Mouse (Mus musculus): ENCODE data around the gene Armc9. TPM values are rescaled to one million over a fixed set of nuclear protein-coding genes. Genes with fewer than 3 reads are reported as not detected.

The Armc9 gene
- total RNA-seq, 2 experiments from 2014 or later, result 6.4 to 7.2 TPM

- no peak for DNase-seq (ENCODE audit: low spot score in 2 of 2)
Observed at GRCm38 (mm10) chr1:86161061-86161460, 6.5 kb downstream of the Armc9 start.

DNA sequence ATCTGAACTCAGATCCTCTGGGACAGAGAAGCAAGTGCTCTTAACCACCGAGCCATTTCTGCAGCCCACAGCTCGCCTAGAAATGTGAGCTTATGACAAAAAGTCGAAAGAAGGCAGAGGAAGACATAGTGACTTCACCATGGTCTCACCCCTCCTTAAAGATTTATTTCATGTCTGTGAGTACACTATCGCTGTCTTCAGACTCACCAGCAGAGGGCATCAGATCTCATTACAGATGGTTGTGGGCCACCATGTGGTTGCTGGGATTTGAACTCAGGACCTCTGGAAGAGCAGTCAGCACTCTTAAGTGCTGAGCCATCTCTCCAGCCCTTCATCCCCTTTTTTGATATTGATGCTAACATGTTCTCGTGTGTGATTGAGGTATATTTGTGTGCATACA, 20.0 kb downstream of the Armc9 start:
- no peak for DNase-seq (ENCODE audit: low spot score in 2 of 2)

- no peak for DNase-seq (ENCODE audit: low spot score in 2 of 2)
Observed at GRCm38 (mm10) chr1:86176066-86176465, 21.5 kb downstream of the Armc9 start.

DNA sequence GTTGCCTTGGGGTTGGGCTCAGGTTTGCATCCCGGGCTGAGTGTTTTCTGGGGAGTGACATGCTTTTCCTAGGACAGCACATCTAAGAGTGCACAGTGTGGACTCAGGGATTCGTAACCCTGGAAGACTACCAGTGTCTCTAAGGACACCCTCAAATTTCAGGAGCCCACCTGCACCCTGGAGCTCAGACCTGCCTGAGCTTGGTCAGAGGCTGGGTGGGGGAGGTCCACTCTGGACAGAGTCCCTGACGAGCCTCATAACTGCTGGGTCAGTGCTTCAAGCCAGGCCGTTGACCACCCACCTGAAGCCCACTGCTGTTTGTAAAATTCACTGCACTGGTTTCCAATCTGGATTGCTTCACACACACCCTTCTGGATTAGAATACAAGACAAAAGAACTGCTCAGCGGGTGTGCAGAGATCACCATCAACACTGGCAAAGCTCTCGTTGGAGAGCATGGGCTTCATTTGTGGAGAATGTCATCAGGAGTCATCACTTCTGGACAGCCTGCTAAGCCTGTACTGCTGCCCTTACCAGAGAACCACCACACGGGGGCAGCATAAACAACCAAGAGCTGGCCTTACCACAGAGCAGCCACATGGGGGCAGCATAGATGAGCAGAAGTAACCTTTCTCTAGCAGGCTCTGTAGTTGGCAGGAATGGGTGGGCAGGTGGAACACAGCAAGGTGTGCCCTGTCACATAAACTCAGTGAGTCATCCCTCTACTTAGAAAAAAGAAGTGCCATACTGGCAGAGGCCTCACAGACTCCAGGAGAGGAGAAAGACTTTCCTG, 24.1 kb downstream of the Armc9 start:
- peak; percentile 75 to 78 for DNase-seq (ENCODE audit: low spot score in 2 of 2)

- DNase-seq (ENCODE audit: low spot score in 2 of 2), result no peak
Observed at GRCm38 (mm10) chr1:86182004-86182709, 27.6 kb downstream of the Armc9 start.

GRCm38 (mm10) chr1:86183577-86184263, 29.1 kb downstream of the Armc9 start:
- DNase-seq (ENCODE audit: low spot score in 2 of 2), result no peak

- DNase-seq (ENCODE audit: low spot score in 2 of 2), result no peak
Observed at GRCm38 (mm10) chr1:86186762-86187161, 32.2 kb downstream of the Armc9 start.

DNA sequence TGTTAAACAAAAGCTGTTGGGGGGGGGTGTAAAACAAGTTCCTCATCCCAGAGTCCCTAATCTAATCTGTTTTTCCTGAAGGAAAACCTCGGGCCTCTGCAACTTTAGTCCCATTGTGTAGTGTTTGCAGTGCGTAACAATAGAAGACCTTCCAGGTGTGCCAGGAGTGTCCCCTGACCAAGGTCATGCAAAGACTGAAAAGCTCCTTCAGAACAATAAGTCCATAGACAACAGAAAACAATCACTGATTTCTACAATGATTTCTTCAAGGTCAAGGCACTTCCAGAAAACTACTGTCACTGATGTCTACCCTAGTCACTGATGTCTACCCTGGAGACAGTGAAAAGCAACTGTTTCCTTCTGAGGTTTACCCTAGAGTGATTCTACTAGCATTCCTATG, 33.3 kb downstream of the Armc9 start:
- DNase-seq (ENCODE audit: low spot score in 2 of 2), result no peak

- DNase-seq (ENCODE audit: low spot score in 2 of 2), result no peak
Observed at GRCm38 (mm10) chr1:86188271-86188670, 33.7 kb downstream of the Armc9 start.

GRCm38 (mm10) chr1:86189034-86189702, 34.6 kb downstream of the Armc9 start:
- DNase-seq (ENCODE audit: low spot score in 2 of 2), result no peak

DNA sequence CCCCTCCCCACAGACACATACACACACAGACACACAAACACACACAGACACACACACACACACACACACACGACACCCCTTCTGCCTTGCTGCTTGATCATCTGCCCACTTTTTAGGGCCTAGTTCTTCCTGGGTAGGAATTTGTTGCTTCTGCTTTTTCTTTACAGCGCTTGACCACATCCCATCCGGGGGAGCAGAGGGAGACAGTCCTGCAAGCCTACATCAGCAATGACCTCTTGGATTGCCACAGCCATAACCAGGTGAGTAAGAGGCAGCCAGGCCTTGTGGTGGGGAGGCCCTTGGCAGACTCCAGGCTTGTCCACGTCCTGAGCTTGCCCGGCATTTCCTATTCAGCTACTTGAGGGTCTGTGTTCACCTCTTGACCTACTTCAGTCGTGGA, 36.3 kb downstream of the Armc9 start:
- DNase-seq (ENCODE audit: low spot score in 2 of 2), result no peak

DNA sequence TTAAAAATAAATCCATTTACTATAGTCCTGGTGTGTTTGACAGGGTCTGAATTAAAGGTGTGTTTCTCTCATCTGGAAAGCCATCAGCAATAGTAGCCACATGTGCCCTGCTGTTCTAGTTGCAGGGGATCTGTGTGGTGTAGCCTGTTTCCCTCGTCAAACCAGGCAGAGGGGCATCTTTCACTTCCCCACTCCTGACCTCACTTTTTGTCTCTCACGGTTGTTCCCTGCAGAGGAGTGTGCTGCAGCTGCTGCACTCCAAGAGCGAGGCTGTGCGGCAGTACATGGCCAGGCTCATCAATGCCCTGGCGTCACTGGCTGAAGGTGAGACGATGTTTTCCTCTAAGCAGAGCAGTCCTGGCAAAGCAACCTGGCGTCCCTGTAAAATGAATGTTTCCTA, 39.5 kb downstream of the Armc9 start:
- no peak for DNase-seq (ENCODE audit: low spot score in 2 of 2)

DNA sequence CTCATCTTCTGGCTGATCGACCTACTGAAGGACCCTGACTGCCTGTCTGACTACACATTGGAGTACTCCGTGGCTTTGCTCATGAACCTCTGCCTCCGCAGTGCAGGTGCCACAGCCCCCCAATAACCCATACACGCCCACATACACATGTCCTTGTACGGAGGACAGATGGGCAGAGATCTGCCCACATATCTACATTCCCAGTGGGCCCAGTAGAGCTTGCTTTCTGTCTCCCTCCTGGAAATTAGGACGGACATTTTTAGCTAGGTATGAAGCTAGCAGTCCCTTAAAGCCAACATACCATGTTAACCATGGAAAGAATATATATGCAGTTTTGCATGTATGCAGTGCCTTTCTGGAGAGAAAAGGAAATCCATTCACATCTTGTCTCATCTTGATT, 43.7 kb downstream of the Armc9 start:
- DNase-seq (ENCODE audit: low spot score in 2 of 2), result no peak

- DNase-seq (ENCODE audit: low spot score in 2 of 2), result no peak
Observed at GRCm38 (mm10) chr1:86199026-86199425, 44.4 kb downstream of the Armc9 start.

DNA sequence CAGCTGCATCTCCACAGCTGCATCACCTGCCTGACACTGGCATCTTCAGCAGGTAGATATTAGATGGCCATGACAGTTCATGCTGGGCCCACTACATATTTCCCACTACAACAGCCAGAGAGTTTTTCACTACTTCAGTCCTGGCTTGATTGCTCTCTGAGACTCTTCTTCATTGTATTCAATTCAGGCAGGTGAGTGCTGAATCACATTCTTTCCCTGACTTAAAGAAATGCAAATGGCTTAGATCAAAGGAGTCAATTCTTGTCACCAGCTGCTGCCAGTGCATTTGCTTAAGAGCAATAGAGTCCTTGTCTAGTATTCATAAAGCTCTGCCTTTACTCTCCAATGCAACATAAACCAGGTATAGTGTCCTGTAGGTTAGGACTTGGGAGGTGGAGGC, 46.7 kb downstream of the Armc9 start:
- no peak for DNase-seq (ENCODE audit: low spot score in 2 of 2)

DNA sequence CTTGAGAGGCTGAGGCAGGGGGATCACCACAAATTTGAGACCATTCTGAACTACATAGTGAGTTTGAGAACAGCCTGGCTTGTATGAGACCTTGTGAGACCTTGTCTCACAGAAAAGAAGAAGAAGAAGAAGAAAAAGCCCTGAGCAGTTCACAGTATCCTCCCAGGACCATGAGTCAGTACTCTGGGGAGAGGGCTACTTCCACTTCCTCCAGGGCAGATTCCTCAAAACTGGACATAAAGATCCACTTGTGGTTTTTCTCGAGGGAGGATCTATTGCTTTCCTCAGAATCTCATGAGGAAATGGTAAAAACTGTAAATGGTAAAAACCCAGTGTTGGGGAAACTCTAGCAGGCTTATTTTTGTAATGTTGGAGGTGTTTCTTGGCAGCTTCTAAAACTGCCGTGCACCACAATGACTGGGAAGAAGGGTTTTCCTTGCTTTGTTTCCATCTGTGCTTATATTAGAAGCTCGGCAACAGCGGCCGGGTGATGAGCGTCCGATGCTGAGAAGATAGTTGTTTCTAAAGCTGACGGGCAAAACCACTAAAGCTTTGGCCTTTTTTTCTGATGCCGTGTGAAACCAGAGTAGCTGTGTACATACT, 48.1 kb downstream of the Armc9 start:
- DNase-seq (ENCODE audit: low spot score in 2 of 2), result no peak

- no peak for DNase-seq (ENCODE audit: low spot score in 2 of 2)
Observed at GRCm38 (mm10) chr1:86210676-86211075, 56.1 kb downstream of the Armc9 start.

GRCm38 (mm10) chr1:86211498-86211897, 56.9 kb downstream of the Armc9 start:
- no peak for DNase-seq (ENCODE audit: low spot score in 2 of 2)

DNA sequence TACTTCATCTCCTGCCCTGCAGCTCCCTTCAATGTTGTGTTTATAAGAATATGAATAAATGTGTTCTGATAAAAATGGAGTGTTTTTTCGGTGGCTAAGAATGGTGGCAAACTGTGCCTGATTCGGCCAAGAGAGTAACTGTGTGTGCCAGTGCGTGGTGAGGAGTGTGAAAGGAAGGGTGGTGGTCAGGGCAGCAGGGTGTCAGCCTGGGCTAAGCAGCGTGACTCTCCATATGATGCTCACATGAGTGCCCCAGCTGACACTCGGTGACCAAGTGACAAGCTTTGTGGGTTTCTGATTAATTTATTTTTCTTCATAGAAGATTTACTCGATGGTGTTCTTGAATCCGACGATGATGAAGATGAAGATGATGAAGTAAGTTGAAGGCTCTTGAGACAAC, 58.2 kb downstream of the Armc9 start:
- DNase-seq (ENCODE audit: low spot score in 2 of 2), result no peak

DNA sequence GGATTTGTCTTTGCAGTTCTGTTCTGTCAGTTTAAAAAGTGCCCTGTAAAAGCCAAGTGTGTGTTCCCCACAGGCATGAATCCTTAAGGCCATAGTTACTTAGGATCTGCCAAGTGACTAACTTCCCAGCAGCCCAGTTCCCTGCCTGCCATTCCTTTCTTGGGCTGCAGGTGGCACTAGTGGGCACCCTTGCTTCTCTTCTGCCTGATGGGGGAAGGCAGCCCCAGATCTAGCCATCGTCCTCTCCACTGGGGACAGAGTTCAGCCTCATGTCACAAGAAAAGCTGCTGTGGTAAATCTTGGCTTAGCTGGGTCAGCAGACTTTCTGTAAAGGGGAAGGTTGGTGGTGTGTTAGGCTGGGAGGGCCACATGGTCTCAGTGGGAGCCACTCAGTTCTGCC, 59.6 kb downstream of the Armc9 start:
- peak; percentile 77 to 81 for DNase-seq (ENCODE audit: low spot score in 2 of 2)

DNA sequence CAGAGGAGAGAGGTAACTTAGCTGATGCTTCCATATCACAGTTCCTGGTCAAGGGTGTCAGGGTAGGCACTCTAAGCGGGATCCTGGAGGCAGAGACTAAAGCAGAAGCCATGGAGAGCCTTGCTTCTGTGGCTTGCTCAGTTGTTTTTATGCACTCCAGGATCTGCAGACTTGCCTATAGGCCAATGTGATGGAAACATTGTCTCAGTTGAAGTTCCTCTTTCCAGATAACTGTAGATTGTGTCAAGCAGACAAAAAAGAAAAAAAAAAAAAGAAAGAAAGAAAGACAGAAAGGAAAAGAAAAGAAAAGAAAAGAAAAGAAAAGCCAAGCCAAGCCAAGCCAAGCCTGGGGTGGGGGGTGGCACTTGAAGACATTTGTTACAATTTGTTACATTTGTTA, 60.7 kb downstream of the Armc9 start:
- no peak for DNase-seq (ENCODE audit: low spot score in 2 of 2)

Data from adrenal gland, adult 18-20 months (tissue).